Mouse (Mus musculus) heart, adult 18-20 months (tissue): Measurements from ENCODE around the gene Prkcb. TPM values are rescaled to one million over a fixed set of nuclear protein-coding genes. Genes with fewer than 3 reads are reported as not detected.

Experiments
- DNase-seq, 2 experiments: peaks; one replicate each; pipeline ENCODE4 v3.0.0; 2021 to 2022; ENCODE audit warnings: mixed read lengths in 1 of 2
- total RNA-seq, 2 experiments: library from RNA; stranded (reverse); gene quantifications; 2 replicates each; pipeline ENCODE4 v1.2.3; 2021

Gene Prkcb
- total RNA-seq, 2 experiments from 2014 or later = 3.4 to 8.6 TPM

DNA sequence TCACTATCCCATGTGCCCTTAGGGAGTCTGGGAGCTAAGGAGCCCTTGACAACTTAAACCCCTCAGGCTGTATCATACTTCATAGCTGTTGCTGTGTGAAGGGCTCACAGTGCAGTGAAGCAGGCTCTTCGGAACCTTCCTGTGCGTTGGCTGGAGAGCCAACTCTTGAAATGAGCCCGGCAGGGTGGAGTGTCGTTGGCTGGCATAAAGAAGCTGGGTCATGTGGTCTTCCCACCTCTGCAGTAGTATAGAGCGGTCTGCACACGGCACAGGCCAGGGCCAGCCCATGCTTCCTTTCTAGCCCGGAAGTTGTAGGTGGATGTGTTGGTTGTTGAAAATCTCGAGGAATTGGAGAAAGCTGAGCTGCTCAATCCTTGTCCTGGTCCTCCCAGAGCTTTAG, 179.3 kb downstream of the Prkcb start:
- DNase-seq = no peak

DNA sequence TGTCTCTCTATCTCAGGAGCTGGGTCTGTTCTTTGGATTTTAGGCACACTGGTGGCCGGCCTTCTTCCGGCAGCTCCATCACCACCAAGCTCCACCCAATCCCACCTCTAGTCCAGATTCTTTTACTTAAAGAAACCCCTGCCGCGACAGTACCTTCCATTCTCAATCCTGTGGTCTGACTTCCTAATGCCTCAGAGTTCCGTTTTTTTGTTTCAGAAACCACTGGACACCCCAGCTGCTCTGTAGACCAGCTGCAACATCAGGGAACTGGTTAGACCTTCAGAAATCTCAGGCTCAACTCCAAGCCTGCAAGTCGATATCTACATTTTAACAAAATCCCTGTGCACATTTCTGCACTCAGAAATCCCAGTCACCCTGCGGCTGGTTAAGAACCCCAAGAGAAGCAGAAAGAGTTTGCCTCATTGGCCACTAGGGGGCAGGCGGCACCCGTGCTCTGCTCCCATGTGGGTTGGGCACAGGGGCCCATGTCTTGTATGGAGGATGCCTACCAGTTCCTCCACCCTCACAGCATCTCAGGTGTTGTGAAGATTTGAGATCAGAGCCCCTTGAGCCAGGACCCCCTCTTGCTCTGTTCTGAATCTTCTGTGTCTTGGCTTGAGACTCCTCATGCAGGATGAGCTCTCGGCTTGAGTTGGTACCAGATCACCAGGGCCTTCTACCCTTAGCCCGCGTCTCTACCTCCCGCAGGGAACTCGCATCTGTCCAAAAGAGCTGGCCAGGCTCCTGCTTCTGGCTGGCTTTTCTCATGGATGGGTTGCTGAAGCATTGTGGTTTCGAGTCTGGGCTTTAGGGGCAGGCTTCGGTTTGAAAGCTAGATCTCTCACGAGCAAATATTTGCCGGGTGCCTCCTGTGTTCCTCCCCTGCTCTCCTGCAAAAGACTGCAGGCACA, 182.1 kb downstream of the Prkcb start:
- peak; percentile 46 to 77 for DNase-seq

DNA sequence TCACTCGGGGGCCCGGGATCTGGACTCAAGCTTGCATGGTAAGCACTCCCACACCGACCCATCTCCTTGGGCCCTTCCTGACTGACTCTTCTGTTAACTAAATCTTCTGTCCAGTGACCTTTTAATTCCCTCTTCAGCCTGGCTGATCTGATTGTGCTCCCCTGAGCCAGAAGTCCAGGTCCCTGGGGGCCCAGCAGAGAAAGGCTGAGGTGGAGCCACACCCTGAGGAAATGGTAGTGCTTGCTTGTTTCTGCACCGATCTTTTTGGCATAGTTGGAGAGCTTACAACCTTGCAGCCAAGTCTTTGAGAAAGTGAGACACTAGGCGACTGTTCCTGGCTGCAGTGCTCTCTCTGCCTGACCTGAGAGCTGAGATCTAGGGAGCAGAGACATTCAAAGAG, 183.7 kb downstream of the Prkcb start:
- peak; percentile 23 to 61 for DNase-seq

DNA sequence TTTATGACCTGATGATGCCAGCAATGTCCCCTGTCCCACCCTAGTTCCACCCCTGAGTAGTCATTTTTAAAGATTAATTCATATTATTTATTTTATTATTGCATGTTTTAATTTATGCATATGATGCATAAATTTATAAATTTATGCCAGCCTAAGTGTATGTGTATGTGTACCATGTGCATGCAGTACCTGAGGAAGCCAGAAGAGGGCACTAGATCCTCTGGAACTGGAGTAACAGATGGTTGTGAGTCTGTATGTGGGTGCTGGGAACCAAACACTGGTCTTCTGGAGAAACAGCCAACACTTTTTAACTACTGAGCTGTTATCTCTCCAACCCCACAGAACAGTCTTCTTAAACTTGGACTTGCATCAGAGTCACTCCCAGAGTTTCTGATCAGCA, 186.5 kb downstream of the Prkcb start:
- DNase-seq = no peak

DNA sequence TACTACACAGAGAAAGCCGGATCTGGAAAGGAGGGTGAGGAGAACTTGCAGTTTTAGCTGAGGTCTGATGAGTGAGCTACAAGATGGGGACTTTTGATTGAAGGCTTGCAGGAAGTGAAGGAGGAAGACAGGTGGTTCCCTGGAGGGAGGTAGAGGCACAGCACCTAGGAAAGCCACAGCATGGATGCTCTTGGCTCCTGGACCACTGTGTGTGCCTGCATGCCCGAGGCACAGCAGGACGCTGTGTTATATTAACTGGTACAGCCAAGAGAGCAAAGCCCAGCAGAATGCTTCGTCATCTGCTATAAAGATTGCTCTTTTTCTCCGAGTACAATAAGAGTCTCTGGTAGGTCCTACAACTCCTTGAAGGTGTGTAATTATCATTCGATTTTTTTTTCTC, 188.1 kb downstream of the Prkcb start:
- no peak for DNase-seq

DNA sequence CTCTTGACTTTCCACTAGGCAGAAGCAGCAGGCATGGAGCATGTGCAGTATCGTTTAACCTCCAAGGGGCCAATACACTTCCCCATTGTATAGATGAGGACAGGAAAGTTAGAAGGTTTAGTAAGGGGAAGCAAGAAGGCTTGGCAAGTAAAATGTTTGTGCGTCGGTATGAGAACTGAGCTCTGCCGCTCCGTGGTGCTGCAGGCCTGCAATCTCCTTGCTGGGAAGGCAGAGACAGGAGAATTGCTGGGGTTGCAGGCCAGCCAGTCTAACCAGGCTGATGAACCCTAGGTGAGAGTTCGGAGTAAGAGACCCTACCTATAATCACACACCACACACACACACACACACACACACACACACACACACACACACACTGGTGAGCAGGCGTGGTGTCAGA, 188.6 kb downstream of the Prkcb start:
- DNase-seq = no peak

DNA sequence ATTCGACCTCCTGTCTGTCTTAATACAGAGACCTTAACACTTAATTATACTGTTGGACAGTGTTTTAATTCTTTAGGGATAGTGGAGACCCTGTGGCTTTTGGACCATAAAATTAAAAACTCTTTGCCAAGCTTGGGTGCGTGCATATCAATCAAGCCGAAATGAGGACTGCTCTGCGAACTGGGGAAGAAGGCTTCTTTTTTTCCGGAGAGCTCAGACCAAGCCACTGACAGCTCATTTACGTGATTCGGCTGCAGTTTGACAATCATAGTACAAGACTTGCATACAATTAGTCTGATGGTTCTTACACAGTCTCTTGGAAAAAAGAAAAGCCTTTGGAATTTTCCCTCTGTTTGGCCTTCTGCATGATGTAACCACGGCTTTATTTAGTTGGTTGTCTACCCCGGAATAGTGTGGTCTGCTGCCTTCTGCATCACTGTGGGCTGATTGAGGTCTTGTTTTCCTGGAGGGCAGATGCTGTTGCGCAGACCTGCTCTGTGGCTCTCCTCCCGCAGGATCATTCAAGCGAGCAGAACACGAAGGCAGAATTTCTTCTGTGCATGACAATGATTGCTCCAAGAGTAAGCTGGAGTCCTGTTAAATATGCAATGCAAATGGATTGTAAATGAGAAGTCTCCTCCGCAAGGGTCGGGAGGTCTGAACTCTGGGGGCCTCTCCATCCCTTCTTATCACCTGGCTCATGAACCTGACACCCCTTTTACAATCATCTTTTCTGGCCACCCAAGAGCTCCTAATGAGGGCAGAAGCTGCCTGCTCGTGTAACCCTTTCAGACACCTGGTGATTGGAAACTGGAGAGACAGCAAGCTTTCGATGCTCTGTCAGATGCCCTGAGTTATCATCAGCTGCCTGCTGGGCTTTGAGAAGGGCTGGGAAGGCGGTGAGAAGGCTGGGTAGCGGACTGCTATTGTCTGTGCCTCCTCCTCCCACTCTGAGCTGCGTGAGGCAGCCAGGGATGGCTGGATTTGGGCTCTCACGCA, 189.3 kb downstream of the Prkcb start:
- no peak for DNase-seq

DNA sequence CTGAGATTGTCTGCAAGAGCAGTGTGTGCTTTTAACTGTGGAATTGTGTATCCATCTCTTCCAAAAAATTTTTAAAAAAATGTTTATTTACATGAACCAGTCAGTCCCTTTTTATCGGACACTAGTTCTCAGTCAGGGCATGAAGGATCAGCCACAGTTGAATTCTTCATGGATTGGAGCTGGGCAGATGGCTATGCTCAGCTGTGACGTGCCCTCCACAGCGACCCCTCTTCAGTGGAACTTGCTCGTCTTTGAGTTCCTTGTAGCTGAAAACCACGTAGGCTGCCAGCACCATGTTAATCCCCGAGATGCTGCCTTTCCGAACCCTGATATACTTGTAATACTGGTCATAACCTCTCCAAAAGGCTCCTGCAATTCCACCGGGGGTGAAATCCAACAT, 195.4 kb downstream of the Prkcb start:
- DNase-seq = no peak

DNA sequence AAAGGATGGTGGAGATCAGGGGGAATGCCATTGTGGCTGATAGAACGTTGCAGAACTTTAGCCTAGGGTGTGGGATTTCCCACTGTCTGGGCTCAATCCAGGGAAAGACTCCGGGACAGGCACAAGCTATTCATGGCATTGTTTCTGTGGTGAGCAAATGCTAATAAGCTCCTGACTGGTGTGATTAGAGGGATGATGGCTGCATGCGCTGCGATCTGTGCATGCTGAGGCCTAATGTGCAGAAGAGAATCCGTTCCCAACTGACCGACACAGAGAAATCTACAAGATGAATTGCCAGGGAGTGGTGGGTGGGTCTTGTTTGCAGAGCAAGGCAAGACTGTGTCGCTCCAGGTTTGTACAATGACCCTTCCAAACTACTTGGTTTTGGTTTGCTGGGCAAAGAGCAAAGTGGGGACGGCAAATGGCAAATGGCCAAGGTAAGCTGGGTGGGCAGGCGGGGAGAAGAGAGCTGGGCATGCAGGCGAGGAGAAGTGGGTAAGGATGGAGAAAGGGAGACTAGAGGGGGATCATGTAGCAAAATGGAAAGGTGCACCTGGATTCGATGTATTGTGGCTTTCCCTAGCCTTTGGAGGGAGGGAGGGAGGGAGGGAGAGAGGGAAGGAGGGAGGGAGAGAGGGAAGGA, 199.5 kb downstream of the Prkcb start:
- DNase-seq = no peak

DNA sequence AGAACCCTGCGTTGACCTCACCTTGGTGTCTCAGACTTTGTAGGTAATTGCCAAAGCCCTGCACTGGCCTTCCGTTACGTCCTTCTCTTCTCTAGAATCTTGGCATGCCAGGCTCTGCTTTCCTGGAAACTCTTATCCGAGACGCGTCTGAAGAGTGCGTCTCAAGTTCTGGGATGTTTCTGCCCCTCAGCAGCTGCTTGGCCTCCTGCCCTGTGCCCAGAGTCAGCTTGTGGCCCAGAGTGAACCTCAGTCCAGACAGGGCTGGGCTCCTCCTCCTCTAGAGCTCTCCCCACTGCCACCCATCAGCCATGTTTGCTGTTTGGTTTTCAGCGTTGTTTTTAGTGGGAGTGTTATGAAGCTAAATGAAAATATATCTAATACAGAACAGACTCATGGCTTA, 203.5 kb downstream of the Prkcb start:
- DNase-seq = no peak

DNA sequence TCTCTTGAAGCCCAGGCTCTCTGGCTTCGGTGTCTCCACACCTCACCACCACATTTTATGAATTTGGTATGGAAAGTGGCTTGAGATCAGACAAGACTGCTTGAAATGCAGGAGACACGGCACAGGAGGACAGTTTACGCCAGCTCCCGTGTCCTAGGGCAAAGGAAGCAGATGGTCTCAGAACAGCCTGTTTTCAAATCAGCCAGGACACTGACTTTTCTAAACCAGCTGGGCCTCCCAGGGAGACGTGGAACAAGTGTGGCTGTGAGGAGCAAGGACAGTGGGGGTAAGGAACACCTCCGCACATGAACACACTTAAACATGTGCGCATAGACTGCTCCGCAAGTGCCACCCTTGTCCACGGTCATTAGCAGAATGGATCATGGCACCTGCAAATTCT, 204.4 kb downstream of the Prkcb start:
- no peak for DNase-seq

DNA sequence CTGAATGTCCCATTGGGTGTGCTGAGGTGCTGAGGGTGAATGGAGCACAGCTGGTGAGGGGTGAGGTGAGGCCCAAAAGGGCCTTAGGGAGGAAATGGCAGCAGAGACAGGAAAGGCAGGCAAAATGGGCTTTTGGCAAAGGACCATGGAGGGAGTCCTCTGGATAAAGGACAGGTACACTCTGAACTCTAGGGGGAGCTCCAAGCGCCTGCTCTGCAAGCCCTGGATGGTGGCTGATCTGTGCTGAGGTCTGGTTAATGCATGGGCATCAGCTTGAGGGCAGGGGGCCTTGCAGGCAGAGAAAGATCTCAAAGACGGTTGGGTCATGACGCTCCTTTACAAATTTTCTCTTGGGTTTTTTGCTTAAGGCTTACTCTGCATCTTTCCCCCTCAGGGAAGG, 205.5 kb downstream of the Prkcb start:
- peak; percentile 10 to 11 for DNase-seq

DNA sequence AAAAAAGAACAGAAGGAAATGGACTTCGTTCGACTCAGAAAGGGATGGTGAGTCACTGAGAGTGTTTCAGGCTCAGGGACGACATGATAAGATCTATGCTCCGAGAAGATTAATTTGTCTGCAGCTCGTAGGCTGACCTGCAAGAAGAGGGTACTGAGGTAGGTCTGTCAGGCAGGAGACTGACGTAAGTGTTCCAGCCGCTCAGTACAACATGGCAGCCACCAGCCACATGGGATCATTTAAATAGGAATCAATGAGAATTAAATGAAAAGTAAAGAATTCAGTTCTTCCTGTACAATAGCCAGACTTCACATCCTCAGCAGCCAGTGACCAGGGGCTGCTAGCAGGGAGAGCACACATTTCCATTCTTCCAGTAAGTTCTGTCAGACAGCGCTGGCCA, 209.0 kb downstream of the Prkcb start:
- no peak for DNase-seq

DNA sequence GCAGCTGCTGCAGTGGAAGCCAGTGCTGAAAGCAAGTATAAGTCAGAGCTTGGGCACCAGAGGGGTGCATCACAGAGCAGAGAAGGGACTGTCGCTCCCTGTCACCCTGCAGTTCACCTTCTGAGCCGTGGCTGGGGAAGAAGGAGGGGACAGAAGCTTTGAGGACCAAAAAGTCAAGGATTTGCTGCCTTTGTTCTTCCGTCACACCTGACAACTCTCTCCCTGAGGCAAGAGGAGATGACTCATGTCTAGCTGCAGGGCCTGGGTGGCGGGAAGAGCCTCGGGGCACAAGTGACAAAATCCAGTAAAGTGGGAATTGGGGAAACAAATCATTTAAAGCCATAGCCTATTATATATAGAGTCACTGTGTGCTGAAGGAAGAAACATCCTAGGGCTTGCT, 209.9 kb downstream of the Prkcb start:
- DNase-seq = no peak

DNA sequence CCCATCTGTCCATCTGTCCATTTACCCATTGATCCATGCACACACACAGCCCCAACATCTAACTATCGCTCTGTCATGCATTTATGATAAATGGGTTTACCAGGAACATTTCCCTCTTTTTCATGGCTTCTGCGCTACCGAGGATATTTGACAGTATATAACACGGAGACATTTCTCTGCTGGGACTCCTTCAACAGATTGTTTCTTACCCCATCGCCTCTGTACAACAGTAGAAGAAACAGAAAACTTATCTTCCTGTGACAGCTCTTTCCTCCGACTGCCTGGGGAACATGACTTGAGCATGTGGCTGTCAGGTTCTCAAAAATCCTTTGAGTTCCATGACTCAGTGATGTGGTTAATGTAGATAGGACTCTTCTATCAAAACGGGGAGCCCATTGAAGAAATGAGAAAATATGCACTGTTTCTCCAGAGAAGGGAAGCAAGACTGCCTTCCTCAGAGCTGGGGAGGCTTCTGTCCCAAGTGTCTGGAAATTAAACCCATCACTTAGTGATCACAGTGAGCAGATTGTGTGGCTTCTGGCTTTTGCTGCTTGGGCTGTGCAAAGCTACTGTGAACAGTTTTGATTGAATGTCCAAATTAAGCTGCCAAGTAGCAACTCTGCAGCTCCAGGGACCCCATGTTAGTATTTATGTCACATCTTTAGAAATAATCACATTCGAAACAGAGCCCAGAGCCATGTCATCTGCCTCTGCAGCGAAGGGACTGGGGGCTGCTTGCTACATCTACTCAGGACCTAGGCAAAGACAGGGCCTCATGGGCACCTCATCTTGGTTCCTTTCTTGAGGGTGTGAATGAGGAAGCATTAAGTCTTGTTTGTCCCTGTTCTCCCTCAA, 211.4 kb downstream of the Prkcb start:
- no peak for DNase-seq

DNA sequence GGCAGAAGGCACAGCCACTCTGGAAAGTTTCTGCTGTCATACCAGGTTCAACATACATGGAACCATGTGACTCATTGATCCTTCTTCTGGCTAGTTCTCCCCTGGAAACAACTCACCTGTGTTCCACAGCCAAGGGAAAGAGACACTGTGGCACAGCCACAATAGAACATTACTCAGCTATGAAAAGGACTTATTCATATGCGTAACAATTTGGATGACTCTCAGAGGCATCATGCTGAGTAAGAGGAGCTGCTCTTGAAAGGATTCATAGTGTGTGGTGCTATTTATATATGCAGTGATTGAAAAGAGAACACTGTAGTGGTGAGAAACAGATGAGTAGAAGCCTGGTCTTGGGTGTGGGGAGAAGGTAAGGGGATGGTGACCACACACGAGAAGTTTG, 217.9 kb downstream of the Prkcb start:
- DNase-seq = no peak

DNA sequence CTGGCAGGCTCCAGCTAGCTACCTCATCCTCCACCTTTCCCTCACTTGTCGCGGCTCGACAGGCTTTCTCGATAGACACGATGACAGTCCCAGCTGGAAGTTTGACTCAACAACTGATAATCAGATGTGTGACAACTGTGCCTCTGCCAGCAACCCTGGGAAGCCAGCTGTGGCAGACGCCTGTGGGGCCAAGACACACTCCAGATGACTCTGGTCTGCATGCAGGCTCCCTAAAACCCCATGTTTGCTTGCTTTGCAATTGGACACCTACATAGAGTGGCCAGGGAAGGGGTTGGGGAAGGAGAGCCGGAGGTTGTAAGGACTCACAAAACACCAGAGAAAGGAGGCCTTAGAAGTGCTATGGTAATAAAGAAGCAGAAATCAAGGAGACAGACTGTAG, 221.4 kb downstream of the Prkcb start:
- DNase-seq = no peak

DNA sequence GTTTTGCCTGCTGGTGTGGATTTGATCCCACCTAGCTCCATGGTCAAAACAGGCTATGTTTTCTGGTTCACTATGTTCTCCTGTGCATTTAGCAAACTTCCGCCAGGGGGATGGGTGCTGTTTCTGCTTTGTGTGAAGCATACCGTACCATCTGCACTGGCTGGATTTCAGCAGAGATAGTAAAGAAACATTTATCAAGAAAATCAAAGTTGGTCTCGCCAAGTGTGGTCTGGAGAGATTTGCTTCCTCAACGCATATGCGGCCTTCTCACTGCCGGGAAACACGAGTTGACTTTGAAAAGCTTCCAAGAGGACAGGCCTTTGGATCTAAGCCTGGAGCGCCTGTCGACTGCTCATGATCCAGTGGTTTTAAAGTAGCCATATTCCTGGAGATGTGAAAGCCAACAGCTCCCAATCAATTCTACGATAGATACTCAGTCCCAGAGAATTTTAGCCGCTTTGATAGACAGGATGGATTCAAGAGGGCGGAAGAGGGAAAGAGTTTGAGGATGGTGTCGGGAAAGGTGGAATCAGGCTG, 223.9 kb downstream of the Prkcb start:
- peak in 1 of 2 experiments; percentile 6 for DNase-seq

DNA sequence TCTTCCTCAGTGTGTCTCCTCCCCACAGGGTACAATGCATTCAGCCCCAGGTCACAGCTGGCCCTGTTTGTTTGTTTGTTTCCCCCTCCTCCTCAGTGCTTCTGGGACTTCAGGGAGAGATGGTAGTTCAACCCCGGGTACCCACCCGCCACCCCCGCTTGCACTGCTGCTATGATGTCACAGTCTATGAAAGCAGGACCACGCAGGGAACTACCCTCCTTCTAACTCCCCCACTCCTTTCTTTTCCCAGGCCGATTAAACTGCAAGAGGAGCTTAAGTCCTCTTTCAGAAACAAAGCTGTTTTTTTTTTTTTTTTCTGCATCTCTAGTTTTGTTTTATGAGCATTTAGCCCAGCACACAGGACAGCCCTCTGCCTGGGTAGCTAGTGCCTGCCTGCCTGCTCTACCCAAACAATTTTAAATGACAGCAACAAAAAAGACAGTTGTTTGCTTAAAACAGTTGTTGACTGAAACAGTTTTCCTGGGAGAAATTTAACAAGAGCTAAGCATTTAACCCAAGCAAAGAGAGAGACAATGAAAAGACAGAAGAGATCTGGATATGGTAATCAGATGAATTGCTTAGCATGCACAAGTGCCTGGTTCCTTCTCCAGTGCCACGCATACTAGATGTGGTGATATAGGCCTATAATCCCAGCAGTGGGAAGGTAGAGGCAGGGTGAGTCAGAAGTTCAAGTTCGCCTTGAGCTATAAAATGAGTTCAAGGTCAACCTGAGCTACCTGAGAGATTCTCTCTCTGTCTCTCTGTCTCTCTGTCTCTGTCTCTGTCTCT, 232.5 kb downstream of the Prkcb start:
- DNase-seq = no peak

DNA sequence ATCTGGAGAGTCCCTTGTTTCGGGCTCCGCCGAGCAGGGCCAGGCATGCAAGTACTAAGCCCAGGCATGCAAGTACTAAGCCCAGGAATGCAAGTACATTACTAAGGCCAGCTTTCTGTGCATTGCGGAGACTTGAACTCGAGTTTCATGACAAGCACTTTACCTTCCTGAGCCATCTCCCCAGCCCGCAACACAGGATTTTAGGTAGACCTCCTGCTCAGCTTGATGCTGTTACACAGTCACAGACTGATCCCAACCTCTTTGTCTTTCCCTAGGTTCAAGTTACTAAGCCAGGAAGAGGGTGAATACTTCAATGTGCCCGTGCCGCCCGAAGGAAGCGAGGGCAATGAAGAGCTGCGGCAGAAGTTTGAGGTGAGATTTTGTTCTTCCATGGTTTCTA, 239.7 kb downstream of the Prkcb start:
- no peak for DNase-seq
